Mouse (Mus musculus) midbrain, embryonic 11.5 days (tissue): Measurements from ENCODE around the gene Cbfb. TPM values are rescaled to one million over a fixed set of nuclear protein-coding genes. Genes with fewer than 3 reads are reported as not detected.

Experiments used
- ATAC-seq: fragments of 200-750 bp; cut with Nextera tagmentation; 2 replicates; pipeline ENCODE4 v1.8.0; 2017; ENCODE audit warnings: moderate TSS enrichment, moderate library complexity; ENCODE audit not compliant: low FRiP score
- DNase-seq: peaks from one replicate; pipeline ENCODE4 v3.0.0; 2015; ENCODE audit warnings: low spot score; ENCODE audit errors: missing footprints
- H3K27ac ChIP-seq: fragments of 300-500 bp; sonication (generic); 2 replicates; pipeline ENCODE4 v1.5.1; 2014; ENCODE audit warnings: low read depth, low read length
- H3K27me3 ChIP-seq: fragments of 300-500 bp; sonication (generic); 2 replicates; pipeline ENCODE4 v1.6.1; 2014; ENCODE audit warnings: mild to moderate bottlenecking, low read length, moderate library complexity, mixed read lengths; ENCODE audit not compliant: control insufficient read depth, insufficient read depth
- H3K36me3 ChIP-seq: fragments of 300-500 bp; sonication (generic); 2 replicates; pipeline ENCODE4 v1.6.1; 2014; ENCODE audit warnings: mild to moderate bottlenecking, low read length, moderate library complexity, mixed read lengths; ENCODE audit not compliant: control insufficient read depth, insufficient read depth
- H3K4me1 ChIP-seq: fragments of 300-500 bp; sonication (generic); 2 replicates; pipeline ENCODE4 v1.6.1; 2014; ENCODE audit warnings: low read length; ENCODE audit not compliant: control insufficient read depth, insufficient read depth
- H3K4me2 ChIP-seq: fragments of 300-500 bp; sonication (generic); 2 replicates; pipeline ENCODE4 v1.6.1; 2014; ENCODE audit warnings: mild to moderate bottlenecking, moderate library complexity
- H3K4me3 ChIP-seq: fragments of 300-500 bp; sonication (generic); 2 replicates; pipeline ENCODE4 v1.5.1; 2014; ENCODE audit warnings: low read depth, low read length
- H3K9ac ChIP-seq: fragments of 300-500 bp; sonication (generic); 2 replicates; pipeline ENCODE4 v1.6.1; 2014; ENCODE audit warnings: low read length
- H3K9me3 ChIP-seq: fragments of 300-500 bp; sonication (generic); 2 replicates; pipeline ENCODE4 v1.6.1; 2016; ENCODE audit warnings: low read length; ENCODE audit not compliant: control insufficient read depth
- WGBS: fragments of 180-500 bp; shearing (Covaris S2); extraction: QIAGEN DNeasy Blood & Tissue Kit; methylation state at CpG from one replicate; pipeline ENCODE4 v1.1.7; 2014; 5-methylcytosine and 5-hydroxymethylcytosine counted together
- polyA plus RNA-seq: library from polyadenylated mRNA; unstranded; fragments of >200 nt; fragmentation: Nextera tagmentation; extraction: Ambion mirVana; gene quantifications from 2 replicates; pipeline ENCODE4 v1.2.1, GENCODE M21; 2014

Cbfb gene
- polyA plus RNA-seq = 49.8 and 60.2 TPM in 2 replicates

DNA sequence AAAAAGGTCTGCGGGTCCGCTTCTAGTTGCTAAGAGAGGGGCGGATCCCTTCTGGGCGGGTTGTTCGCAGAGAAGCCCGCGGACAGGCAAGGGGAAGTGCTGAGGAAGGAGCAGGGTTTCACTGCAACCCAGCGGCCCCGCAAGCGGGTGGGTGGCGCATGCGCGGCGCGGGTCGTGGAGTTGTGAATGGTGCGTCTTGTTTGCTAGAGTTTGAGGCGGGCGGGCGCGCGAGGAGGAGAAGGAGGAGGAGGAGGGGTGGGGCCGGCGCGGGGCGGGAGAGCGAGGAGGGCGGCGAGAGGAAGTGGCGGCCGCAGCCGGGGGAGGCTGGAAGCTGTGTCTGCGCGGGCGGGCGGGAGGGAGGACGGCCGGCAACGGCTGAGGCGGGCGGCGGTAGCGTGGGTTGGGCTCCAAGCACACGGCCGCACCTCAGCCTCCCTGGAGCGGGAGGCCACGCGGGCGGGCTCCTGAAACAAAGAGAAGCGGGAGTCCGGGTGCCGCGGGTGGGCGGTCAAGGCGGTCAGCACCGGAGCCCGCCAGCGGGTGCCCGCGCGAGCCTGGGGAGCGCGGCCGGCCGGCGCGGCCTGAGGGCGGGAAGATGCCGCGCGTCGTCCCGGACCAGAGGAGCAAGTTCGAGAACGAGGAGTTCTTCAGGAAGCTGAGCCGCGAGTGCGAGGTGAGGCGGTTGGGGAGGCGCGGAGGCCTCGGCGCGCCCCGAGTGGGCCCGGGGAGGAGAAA, at the start of gene Cbfb:
Gene Cbfb (plus strand): TSS at position 294 of the 735 bp plus-strand sequence.
- peak; percentile 99 for DNase-seq
- H3K27ac ChIP-seq = peak within 1 kb of the TSS; percentile 95
- no peaks in the 10 kb centered on the region for H3K27me3 ChIP-seq
- no peaks in the 10 kb centered on the region for H3K36me3 ChIP-seq
- H3K9me3 ChIP-seq = no peaks in the 10 kb centered on the region
- WGBS = 2% methylated on average over 82 of the region's 86 CpGs
- H3K4me1 ChIP-seq = peaks cover 7% of the 10 kb centered on the region
- peak within 1 kb of the TSS; percentile 91 for H3K4me3 ChIP-seq
- peak within 1 kb of the TSS; percentile 62 for H3K4me2 ChIP-seq
- ATAC-seq = peak; percentile 94
- H3K9ac ChIP-seq = peak within 1 kb of the TSS; percentile 98

DNA sequence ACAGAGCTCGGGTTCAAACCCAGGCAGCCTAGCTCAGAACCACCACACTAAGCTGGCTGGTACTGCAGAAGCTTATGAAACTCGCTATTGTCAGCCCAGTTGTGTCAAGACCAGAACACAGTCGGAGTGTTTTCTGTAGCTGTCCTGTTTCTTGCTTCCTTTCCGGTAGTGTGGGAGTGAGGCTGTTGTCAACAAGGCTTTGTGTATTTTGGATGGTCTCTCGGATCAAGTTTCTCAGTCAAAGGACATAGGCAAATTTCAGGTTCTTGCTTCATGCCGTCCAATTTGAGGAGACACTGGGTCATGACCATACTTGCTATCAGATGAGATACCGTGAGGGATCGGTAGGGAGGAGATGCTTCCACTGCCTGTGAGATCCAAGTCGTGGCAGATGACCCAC, 40.6 kb upstream of the Cbfb start:
- no peaks in the 10 kb centered on the region for H3K36me3 ChIP-seq
- no peak for DNase-seq
- no peak for ATAC-seq
- H3K4me2 ChIP-seq = no peak overlapping the region
- H3K27ac ChIP-seq = no peak overlapping the region
- no peaks in the 10 kb centered on the region for H3K9me3 ChIP-seq
- no peak overlapping the region for H3K9ac ChIP-seq
- 85% methylated on average over 9 of the region's 9 CpGs for WGBS
- H3K4me1 ChIP-seq = no peaks in the 10 kb centered on the region
- no peaks in the 10 kb centered on the region for H3K27me3 ChIP-seq
- no peak overlapping the region for H3K4me3 ChIP-seq

GRCm38 (mm10) chr8:105131509-105131908, 39.0 kb upstream of the Cbfb start, which contains the start of gene Ces4a:
Gene Ces4a (plus strand): TSS chr8:105131800.
- WGBS = 82% methylated on average over 5 of the region's 5 CpGs
- Histone ChIP-seq H3K27me3 (no peaks in the 10 kb centered on the region), H3K4me3 (no peak within 1 kb of the TSS), H3K36me3 (no peaks in the 10 kb centered on the region), H3K9ac (no peak within 1 kb of the TSS), H3K4me1 (no peaks in the 10 kb centered on the region), H3K9me3 (no peaks in the 10 kb centered on the region), H3K27ac (no peak within 1 kb of the TSS), H3K4me2 (no peak within 1 kb of the TSS)
- no peak for DNase-seq
- ATAC-seq = no peak

DNA sequence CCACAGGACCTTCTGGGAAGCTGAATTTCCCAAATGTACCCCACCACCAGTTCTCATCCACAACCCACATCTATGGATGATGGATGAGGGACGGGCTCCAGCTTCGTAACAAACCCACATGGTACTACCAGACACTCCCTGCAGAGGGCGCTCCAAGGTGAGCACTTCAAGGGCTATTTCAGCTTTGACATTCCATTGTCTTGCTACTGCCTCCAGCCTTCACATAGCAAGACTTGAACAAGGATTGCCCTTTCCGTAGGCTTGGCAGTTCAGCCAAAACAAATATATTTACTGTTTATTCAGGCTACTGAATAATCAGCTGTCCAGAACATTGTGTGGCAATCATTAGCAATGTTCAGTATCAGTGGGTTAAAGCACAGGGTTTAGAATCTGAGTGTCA, 32.1 kb upstream of the Cbfb start:
- no peak for ATAC-seq
- Histone ChIP-seq H3K4me2 (no peak overlapping the region), H3K9me3 (no peaks in the 10 kb centered on the region), H3K4me3 (no peak overlapping the region), H3K9ac (no peak overlapping the region), H3K27me3 (no peaks in the 10 kb centered on the region), H3K36me3 (no peaks in the 10 kb centered on the region), H3K4me1 (no peaks in the 10 kb centered on the region), H3K27ac (no peak overlapping the region)
- WGBS = 29% methylated on average over 4 of the region's 4 CpGs
- no peak for DNase-seq

DNA sequence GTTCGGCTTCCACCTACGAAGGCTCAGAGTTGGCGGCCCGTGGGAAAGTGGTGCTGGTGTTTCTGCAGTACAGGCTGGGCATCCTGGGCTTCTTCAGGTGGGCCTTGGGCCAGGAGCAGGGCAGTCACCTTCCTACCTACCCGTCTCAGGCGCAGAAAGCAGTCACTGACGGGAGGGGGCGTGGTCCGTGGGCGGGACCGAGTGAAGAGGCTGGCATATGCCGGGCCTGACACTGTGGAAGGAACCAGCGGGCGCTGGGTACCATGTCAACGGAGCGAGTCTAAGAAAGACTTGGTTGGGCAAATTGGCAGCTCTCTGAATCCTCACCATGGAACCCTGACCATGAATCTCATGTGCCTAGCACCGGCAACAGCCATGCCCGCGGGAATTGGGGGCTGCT, 28.1 kb upstream of the Cbfb start:
- H3K4me3 ChIP-seq = no peak overlapping the region
- no peaks in the 10 kb centered on the region for H3K36me3 ChIP-seq
- H3K4me1 ChIP-seq = no peaks in the 10 kb centered on the region
- ATAC-seq = no peak
- no peak overlapping the region for H3K4me2 ChIP-seq
- 44% methylated on average over 19 of the region's 19 CpGs for WGBS
- no peaks in the 10 kb centered on the region for H3K27me3 ChIP-seq
- no peak overlapping the region for H3K27ac ChIP-seq
- no peaks in the 10 kb centered on the region for H3K9me3 ChIP-seq
- DNase-seq = no peak
- H3K9ac ChIP-seq = no peak overlapping the region

GRCm38 (mm10) chr8:105151654-105152053, 18.8 kb upstream of the Cbfb start:
- WGBS = 58% methylated on average over 4 of the region's 4 CpGs
- Histone ChIP-seq H3K9ac (no peak overlapping the region), H3K4me2 (no peak overlapping the region), H3K9me3 (no peaks in the 10 kb centered on the region), H3K27me3 (peaks cover 2% of the 10 kb centered on the region; the same call in 1 of the 2 replicates), H3K27ac (no peak overlapping the region), H3K4me3 (no peak overlapping the region), H3K4me1 (no peaks in the 10 kb centered on the region), H3K36me3 (no peaks in the 10 kb centered on the region)
- ATAC-seq (no peak), DNase-seq (no peak)

GRCm38 (mm10) chr8:105152623-105153398, 17.7 kb upstream of the Cbfb start:
- Histone ChIP-seq H3K4me3 (peak overlapping the region; percentile 28), H3K36me3 (no peaks in the 10 kb centered on the region), H3K9me3 (no peaks in the 10 kb centered on the region), H3K4me2 (peak overlapping the region; percentile 47), H3K9ac (peak overlapping the region; percentile 49), H3K4me1 (no peaks in the 10 kb centered on the region), H3K27me3 (peaks cover 2% of the 10 kb centered on the region; the same call in 1 of the 2 replicates), H3K27ac (no peak overlapping the region)
- 3% methylated on average over 27 of the region's 27 CpGs for WGBS
- ATAC-seq = peak; percentile 81
- DNase-seq = peak; percentile 92

DNA sequence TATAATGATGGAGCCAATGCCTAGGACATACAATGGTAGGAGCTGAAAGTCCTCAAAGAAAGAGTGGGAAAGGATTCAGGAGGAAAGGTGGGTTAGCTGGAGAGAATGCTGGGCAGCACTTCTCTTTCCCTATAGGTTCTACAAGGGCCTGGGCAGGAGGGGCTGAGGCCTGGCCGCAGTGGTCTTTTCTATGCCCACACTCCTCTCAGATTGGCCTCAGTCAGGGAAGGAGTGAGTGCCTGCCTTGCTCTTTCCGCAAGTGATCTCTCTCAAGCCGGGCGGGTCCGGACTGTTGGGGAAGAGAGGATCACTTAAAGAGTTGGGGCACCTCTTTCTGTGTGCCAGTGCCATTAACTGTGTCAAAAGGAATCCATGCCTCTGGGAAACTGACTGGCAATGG, 16.2 kb upstream of the Cbfb start:
- WGBS = 94% methylated on average over 5 of the region's 5 CpGs
- Histone ChIP-seq H3K9ac (no peak overlapping the region), H3K27ac (no peak overlapping the region), H3K4me1 (no peaks in the 10 kb centered on the region), H3K9me3 (no peaks in the 10 kb centered on the region), H3K4me2 (no peak overlapping the region), H3K27me3 (peaks cover 2% of the 10 kb centered on the region; the same call in 1 of the 2 replicates), H3K36me3 (no peaks in the 10 kb centered on the region), H3K4me3 (no peak overlapping the region)
- ATAC-seq (no peak), DNase-seq (no peak)
